Mouse (Mus musculus) lung, adult 2 months (tissue): ENCODE measurements at regions not wholly inside any gene's neighbourhood (a gene's known extent, or its start where the extent isn't known, plus 50 kb on each side); places are given as distances from the start of the nearest gene placed in this dataset.

Source experiments
- DNase-seq: peaks from one replicate; pipeline ENCODE4 v3.0.0; 2022
- H3K4me1 ChIP-seq: fragments of 200-500 bp; 2 replicates; pipeline ENCODE4 v1.6.1; 2011; ENCODE audit warnings: low read length; ENCODE audit not compliant: control insufficient read depth, insufficient read depth
- H3K4me3 ChIP-seq: fragments of 200-500 bp; replicated peaks from 2 replicates; pipeline ENCODE3; 2011; ENCODE audit warnings: low read depth, mild to moderate bottlenecking, control low read depth, low read length; ENCODE audit errors: extremely low read depth
- CTCF ChIP-seq: fragments of 200-500 bp; IDR thresholded peaks from 2 replicates; pipeline ENCODE4 v1.5.1; 2011; ENCODE audit warnings: mild to moderate bottlenecking, low read length, control low read depth; ENCODE audit not compliant: insufficient read depth
- POLR2A ChIP-seq: fragments of 200-500 bp; IDR thresholded peaks from 2 replicates; pipeline ENCODE4 v1.6.1; 2011; ENCODE audit warnings: low read depth, mild to moderate bottlenecking, control low read depth, low read length, borderline replicate concordance; ENCODE audit errors: extremely low read depth
- WGBS: fragments of 180-500 bp; shearing (Covaris S2); methylation state at CpG from one replicate; pipeline ENCODE4 v1.1.7; 2018; 5-methylcytosine and 5-hydroxymethylcytosine counted together

DNA sequence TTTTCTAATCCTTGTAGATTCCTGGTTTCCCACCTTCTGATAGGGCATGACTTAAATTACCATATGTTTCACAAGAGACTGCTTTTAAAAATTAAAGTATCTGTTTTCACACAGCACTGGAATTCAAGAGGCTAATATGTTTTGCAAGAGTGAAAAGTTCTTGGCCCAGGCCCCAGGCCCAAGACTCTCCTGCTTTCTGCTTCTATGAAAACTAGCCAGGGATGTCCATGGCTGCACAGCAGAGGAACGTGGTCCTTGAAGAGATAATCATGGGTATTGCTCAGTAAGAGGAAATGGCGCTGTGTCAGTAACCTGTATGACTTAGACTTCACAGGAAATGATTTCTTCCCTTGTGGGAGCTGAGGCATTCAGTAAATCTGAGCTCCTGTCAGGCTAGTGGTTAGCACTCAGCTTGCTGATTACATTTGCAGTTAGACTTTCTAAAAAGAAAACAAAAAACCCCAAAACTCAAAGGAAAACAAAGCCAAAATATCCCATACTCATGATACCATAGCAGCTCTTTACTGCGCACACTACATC, 190.6 kb downstream of the Ndfip2 start:
- DNase-seq, result no peak
- no peaks in the 10 kb centered on the region for H3K4me1 ChIP-seq
- 53% methylated on average over 3 of the region's 3 CpGs for WGBS
- H3K4me3 ChIP-seq, result no peak overlapping the region
- TF ChIP-seq CTCF (no peak), POLR2A (no peak)

DNA sequence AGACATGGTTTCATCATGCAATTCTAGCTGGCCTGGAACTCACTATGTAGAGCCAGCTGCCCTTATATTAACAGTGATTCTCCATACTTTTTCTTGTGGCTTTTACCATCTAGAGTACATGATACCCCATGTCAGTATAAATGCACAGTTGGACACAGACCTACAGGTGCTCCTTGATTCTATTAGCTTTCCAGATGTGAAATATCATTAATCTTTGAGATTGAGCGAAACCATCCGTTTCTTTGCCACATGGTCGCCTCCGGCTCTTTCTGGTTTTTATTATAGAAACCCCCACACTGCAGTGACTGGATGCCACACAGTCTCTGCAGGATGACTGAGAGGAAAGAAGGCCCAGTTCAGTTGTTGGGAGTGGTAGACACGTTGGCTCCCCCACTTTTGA, 188.7 kb downstream of the Ndfip2 start:
- 87% methylated on average over 5 of the region's 5 CpGs for WGBS
- Histone ChIP-seq H3K4me1 (no peaks in the 10 kb centered on the region), H3K4me3 (no peak overlapping the region)
- DNase-seq, result no peak
- TF ChIP-seq CTCF (no peak), POLR2A (no peak)

DNA sequence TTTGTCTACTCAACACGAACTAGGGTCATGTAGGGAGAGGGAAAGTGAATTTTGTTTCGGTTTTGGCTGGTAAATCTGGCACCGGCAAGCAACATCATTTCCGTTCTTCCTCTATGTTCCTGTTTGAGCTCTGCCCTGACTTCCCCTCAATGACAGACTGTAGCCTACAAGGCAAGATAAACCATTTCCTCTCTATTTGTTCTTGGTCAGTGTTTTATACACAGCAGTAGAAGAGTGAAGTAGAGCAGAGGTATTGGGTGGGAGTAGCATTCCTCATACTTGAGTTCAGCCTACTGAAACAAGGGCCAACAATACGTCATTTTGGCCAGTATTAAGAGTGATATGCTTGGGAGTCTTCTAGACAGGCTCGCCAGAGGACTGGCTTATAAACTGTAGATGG, 177.0 kb downstream of the Ndfip2 start:
- Histone ChIP-seq H3K4me1 (peaks cover 6% of the 10 kb centered on the region), H3K4me3 (peak overlapping the region; percentile 42)
- 34% methylated on average over 6 of the region's 6 CpGs for WGBS
- DNase-seq, result no peak
- TF ChIP-seq POLR2A, result no peak
- TF ChIP-seq CTCF, result no peak

DNA sequence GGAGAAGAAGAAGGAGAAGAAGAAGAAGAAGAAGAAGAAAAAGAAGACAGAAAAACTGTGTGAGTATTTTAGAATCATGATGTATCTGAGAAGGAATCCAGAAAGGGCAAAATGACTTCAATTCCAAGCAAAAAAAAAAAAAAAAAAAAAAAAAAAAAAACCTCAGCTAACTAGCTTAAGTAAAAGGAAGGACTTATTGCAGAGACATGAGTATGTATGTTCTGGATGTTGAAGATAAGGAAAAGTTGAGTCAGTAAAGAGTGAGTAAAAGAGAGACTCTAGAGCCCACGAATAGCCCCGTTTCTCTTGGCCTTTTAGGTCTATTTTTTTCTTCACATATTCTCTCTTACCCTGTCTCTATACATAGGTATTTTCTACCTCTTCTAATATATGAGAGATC, 175.1 kb downstream of the Ndfip2 start:
- no peak for DNase-seq
- TF ChIP-seq POLR2A (no peak), CTCF (no peak)
- 80% methylated on average over 2 of the region's 2 CpGs for WGBS

DNA sequence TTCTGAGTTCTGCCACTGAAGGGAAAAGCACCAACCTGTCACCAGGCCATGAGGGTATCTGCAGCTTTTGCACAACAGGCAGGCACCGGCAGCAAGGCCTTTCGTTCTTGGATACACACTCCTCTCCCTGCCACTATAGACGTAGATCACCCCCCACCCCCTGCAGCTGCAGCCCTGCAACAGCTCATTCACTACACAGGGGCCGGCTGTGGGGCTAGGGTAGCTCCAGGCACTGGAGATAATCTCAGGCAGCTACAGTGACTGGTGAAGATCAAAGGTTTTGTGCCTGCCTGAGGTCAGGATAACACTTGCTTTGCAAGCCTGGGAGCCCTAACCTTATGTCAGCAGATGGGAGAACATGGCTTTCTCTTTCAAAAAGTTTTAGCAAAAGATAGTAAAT, 174.3 kb downstream of the Ndfip2 start:
- no peak for TF ChIP-seq CTCF
- TF ChIP-seq POLR2A, result no peak
- H3K4me1 ChIP-seq, result peaks cover 6% of the 10 kb centered on the region
- no peak overlapping the region for H3K4me3 ChIP-seq
- DNase-seq, result no peak
- WGBS, result 43% methylated on average over 4 of the region's 4 CpGs

More for the DNA sequence above, 175.1 kb downstream of the Ndfip2 start:
- Histone ChIP-seq H3K4me1 (peaks cover 6% of the 10 kb centered on the region), H3K4me3 (no peak overlapping the region)

DNA sequence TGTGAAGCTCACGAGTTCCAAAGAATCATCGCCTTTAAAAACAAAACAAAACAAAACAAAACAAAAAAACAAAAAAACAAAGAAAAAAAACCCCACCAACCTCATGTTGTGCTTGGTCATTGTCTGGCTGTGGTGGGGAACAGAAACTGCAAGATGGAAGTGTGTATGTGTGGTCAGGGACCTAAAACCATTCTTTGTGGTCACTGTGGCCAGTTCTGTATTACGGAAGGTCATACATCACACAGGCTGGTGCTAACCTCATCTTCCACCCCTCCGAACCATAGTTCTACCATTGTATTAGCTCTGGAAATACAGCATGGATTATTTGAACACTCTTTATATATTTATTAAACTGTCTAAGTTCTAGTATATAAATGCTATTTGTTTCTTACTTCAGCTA, 173.2 kb downstream of the Ndfip2 start:
- no peak for DNase-seq
- Histone ChIP-seq H3K4me1 (peaks cover 6% of the 10 kb centered on the region), H3K4me3 (no peak overlapping the region)
- no peak for TF ChIP-seq POLR2A
- TF ChIP-seq CTCF, result no peak
- WGBS, result 91% methylated on average over 4 of the region's 4 CpGs

DNA sequence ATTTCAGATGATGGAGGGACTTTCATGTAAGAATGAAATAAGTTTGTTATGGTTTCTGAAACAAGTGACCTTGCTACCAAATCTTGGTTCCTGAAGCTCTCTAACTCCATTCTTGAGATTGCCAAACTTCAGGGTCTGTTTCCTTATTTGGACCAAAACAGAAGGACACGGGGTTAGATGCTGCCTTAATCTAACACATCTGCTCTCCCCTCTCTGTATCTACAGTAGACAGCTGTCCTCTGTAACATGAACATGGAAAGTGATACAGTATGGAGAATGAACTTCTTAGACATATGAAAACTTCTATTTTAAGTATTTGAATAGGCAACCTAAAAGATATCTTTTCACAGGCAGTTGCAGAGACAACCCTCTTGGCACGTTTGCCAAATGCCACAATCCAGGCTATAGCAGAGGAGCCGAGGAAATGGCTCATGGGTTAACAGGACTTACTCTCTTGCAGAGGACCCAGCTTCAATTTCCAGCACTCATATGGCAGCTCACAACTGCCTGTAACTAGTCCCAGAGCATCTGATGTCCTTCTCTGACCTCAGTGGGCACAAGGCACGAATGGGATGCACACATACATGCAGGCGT, 171.4 kb downstream of the Ndfip2 start:
- 76% methylated on average over 5 of the region's 5 CpGs for WGBS
- TF ChIP-seq CTCF, result no peak
- no peak for TF ChIP-seq POLR2A
- no peak for DNase-seq
- Histone ChIP-seq H3K4me3 (no peak overlapping the region), H3K4me1 (0 out of 2 replicates have a peak, but pooled peaks cover 2% of the 10 kb centered on the region)

DNA sequence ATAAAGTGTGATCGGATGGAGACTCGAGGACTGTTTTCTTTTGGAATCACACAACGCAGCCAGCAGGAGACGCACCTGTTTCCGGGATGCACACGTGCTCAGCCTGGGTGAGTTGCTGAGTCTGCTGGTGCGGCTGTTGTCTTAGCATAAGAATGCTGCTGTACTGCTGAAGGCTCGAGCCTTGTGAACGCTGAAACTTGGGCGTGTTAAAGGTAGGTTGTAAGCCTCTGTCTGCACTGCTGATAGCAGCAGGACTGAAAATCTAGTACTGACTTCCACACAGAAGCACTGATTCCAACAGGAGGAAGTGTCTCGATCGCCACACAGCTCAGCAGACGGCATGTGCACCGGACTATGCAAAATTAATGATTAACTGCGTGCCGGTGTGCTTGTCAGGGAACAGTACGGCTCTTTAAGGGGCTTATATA, 169.1 kb downstream of the Ndfip2 start:
- Histone ChIP-seq H3K4me3 (no peak overlapping the region), H3K4me1 (no peaks in the 10 kb centered on the region)
- TF ChIP-seq CTCF (no peak), POLR2A (no peak)
- peak; percentile 10 for DNase-seq
- WGBS, result 37% methylated on average over 17 of the region's 17 CpGs

DNA sequence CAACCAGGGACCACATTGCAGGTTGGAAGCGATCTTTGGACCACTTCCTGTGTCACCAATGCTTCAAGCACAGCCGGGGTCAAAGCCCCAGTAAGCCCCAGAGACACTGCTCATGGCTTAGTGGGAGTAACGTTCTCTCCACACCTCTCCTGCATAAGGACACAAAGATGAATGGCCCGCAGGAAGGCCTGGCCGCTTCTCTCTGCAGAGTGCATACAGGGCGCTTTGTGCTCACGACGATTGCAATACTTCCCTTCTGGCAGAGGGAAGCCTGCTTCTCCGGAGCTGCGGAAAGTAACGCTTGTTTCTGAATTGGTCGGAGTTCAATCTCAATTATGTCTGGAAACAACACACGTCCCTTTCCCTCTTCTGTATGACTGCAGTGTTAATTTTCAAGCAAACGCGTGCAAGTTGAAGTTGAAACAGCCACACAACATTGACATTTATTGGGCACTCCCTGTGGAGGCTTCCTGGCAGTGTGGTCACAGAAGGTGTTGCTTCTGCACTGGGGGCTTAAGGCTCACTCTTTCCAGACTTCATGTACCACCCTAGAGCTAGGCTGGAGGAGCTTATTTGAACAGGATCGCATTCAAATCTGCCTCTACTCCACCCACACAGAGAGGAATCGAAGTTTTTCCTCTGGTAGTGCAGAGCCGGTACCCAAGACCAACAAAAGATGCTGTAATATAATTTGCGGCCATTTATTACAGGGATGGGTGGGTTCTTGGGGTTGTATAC, 168.4 kb downstream of the Ndfip2 start:
- Histone ChIP-seq H3K4me3 (no peak overlapping the region), H3K4me1 (no peaks in the 10 kb centered on the region)
- DNase-seq, result no peak
- WGBS, result 58% methylated on average over 19 of the region's 19 CpGs
- TF ChIP-seq POLR2A (no peak), CTCF (no peak)

DNA sequence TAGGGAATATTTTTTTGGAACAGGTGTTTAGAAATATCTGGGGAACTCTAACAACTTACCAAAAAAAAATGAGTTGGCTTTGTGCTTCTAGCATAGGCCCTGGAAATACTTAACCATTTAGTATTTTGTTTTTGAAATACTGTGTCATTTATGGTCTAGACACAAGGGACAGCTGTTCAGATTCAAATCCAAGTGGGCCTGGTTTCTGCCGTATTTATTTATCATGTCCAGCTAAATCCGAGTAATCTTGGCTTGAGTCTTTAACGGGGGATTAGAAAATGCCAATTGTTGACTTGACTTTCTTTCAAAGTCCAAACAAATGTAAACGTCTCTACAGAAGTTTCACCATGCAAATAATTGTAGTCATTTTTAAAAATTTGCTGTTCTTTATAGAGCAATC, 159.6 kb downstream of the Ndfip2 start:
- WGBS, result 46% methylated on average over 4 of the region's 4 CpGs
- no peak for DNase-seq
- no peak for TF ChIP-seq CTCF
- no peak for TF ChIP-seq POLR2A
- H3K4me3 ChIP-seq, result no peak overlapping the region
- no peaks in the 10 kb centered on the region for H3K4me1 ChIP-seq
